Mouse (Mus musculus) liver, postnatal 0 days (tissue): ENCODE results near the gene Tube1. TPM values are rescaled to one million over a fixed set of nuclear protein-coding genes. Genes with fewer than 3 reads are reported as not detected.
"Not testable (repeated sequence)": the region's sequence is repeated elsewhere in the genome, so short reads cannot be mapped to it uniquely, and the experiment has no call there.

ENCODE experiments used
- ATAC-seq: fragments of 200-750 bp; cut with Nextera tagmentation; 2 replicates; pipeline ENCODE4 v1.8.0; 2017; ENCODE audit warnings: mild to moderate bottlenecking, moderate library complexity
- DNase-seq: peaks from one replicate; pipeline ENCODE4 v3.0.0-alpha.2; 2016
- H3K27ac ChIP-seq: fragments of 300-500 bp; sonication (generic); 2 replicates; pipeline ENCODE4 v1.5.1; 2014; ENCODE audit warnings: antibody characterized with exemption, moderate library complexity, mild to moderate bottlenecking, low read depth
- H3K27me3 ChIP-seq: fragments of 300-500 bp; sonication (generic); 2 replicates; pipeline ENCODE4 v1.6.1; 2014; ENCODE audit warnings: low read length, control low read depth, mixed read lengths; ENCODE audit not compliant: insufficient read depth
- H3K36me3 ChIP-seq: fragments of 300-500 bp; sonication (generic); replicated peaks from 2 replicates; pipeline ENCODE4 v1.6.1; 2014; ENCODE audit warnings: mild to moderate bottlenecking, control low read depth, low read length, moderate library complexity, mixed read lengths; ENCODE audit not compliant: insufficient read depth
- H3K4me1 ChIP-seq: fragments of 300-500 bp; sonication (generic); 2 replicates; pipeline ENCODE4 v1.6.1; 2014; ENCODE audit warnings: antibody characterized with exemption, mild to moderate bottlenecking, control low read depth; ENCODE audit not compliant: insufficient read depth
- H3K4me2 ChIP-seq: fragments of 300-500 bp; sonication (generic); 2 replicates; pipeline ENCODE4 v1.6.1; 2014; ENCODE audit warnings: low read depth, mild to moderate bottlenecking, low read length, moderate library complexity, mixed read lengths
- H3K4me3 ChIP-seq: fragments of 300-500 bp; sonication (generic); 2 replicates; pipeline ENCODE4 v1.5.1; 2014; ENCODE audit warnings: low read depth, low read length
- H3K9ac ChIP-seq: fragments of 300-500 bp; sonication (generic); replicated peaks from 2 replicates; pipeline ENCODE4 v1.6.1; 2014; ENCODE audit warnings: mild to moderate bottlenecking, moderate library complexity
- H3K9me3 ChIP-seq: fragments of 300-500 bp; sonication (generic); 2 replicates; pipeline ENCODE4 v1.6.1; 2016; ENCODE audit warnings: mild to moderate bottlenecking, control low read depth, low read length, mixed read lengths
- CTCF ChIP-seq: sonication (generic); IDR thresholded peaks from 2 replicates; pipeline ENCODE4 v1.5.1; 2016; ENCODE audit warnings: antibody characterized with exemption, low read depth
- EP300 ChIP-seq: IDR thresholded peaks from 2 replicates; pipeline ENCODE4 v1.6.1; 2016; ENCODE audit warnings: antibody characterized with exemption, low read depth, mild to moderate bottlenecking
- WGBS: fragments of 180-500 bp; shearing (Covaris S2); extraction: QIAGEN DNeasy Blood & Tissue Kit; methylation state at CpG from one replicate; pipeline ENCODE4 v1.1.7; 2014; ENCODE audit not compliant: insufficient replicate concordance; 5-methylcytosine and 5-hydroxymethylcytosine counted together
- polyA plus RNA-seq: library from polyadenylated mRNA; unstranded; fragments of >200 nt; fragmentation: Nextera tagmentation; extraction: Ambion mirVana; gene quantifications from 2 replicates; pipeline ENCODE4 v1.2.1, GENCODE M21; 2015

Tube1 gene
- polyA plus RNA-seq, 1 experiment from 2014 or later = 2.2 TPM

DNA sequence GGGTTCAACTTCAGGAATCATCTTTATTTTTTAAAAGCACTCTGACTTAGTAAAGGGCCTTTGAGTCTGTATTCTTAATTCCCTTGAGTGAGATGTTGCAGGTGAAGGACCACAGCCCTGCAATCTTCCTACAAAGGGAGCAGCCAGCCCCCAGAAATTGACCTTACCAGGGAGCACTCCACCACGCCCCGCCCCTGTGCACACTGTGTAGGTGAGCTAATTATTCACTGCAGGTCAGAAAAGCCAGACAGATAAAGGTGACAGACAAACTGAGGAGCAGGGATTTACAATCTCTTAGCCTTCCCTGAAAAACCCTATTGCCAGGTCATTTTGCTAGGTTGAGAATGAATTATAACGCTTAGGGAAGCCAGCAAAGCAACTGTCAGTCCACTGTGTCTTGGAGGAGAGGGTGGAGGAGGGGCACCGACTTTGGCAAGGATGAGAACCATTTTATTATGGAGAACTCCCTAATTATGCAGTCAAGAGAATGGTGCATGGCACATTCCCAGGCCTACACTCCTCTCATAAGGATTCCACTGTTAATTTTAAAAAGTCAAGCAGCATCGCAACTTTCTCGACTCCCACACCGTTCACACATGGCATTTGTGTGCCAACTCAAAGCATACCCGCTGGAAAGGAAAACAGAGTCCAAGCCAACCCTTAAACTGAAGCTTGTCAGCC is 51.2 kb downstream of the Tube1 start:
- H3K4me2 ChIP-seq = no peak overlapping the region
- 74% methylated on average over 8 of the region's 8 CpGs for WGBS
- no peak overlapping the region for H3K4me3 ChIP-seq
- DNase-seq = no peak
- no peak overlapping the region for H3K27ac ChIP-seq
- TF ChIP-seq EP300 = no peak
- TF ChIP-seq CTCF = no peak
- no peak for ATAC-seq
- H3K4me1 ChIP-seq = no peaks in the 10 kb centered on the region
- H3K9ac ChIP-seq = no peak overlapping the region
- no peaks in the 10 kb centered on the region for H3K36me3 ChIP-seq
- H3K9me3 ChIP-seq = no peaks in the 10 kb centered on the region
- H3K27me3 ChIP-seq = no peaks in the 10 kb centered on the region

DNA sequence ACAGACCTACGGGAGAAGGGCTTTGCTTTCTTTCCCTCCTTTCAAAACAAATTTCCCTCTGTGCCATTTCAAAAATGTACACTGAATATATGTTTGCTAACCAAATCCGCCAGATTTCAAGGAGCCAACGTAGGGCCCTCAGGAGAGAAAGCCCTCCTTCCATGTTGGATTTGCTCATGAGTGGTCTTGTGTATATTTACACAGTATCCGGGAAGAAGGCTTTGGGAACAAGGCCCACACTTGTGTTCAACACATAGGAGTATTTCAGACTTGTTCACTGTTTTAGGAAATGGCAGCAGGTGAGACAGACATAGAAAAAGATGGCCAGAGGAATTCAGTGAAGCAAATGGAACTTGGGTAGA is 51.8 kb downstream of the Tube1 start:
- Histone ChIP-seq H3K4me1 (no peaks in the 10 kb centered on the region), H3K9me3 (no peaks in the 10 kb centered on the region), H3K27ac (no peak overlapping the region), H3K4me3 (no peak overlapping the region), H3K4me2 (no peak overlapping the region), H3K27me3 (no peaks in the 10 kb centered on the region), H3K36me3 (no peaks in the 10 kb centered on the region), H3K9ac (no peak overlapping the region)
- TF ChIP-seq EP300 (no peak), CTCF (no peak)
- WGBS = 81% methylated on average over 4 of the region's 4 CpGs
- DNase-seq (no peak), ATAC-seq (no peak)

DNA sequence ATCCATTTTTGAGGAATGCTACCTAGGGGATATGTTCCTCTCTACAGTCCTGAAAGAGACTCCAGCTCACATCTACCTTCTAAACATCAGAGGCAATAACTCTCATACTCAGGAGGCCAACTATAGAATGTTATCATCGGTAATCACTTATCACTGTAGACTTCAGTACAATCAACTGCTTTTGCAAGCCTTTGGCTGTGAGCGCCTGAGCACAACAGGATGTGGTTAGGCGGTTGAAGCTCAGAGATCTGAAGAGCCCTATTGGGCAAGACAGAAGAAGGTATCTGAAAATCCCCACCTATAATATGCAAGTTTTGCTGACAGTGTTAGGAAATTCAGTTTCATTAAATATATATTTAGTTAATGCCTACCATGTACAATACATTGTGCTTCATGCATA is 58.9 kb downstream of the Tube1 start:
- H3K4me2 ChIP-seq = no peak overlapping the region
- no peak for TF ChIP-seq CTCF
- no peak for TF ChIP-seq EP300
- H3K27me3 ChIP-seq = no peaks in the 10 kb centered on the region
- no peaks in the 10 kb centered on the region for H3K4me1 ChIP-seq
- H3K9me3 ChIP-seq = no peaks in the 10 kb centered on the region; the same call in 1 of the 2 replicates
- H3K9ac ChIP-seq = no peak overlapping the region
- H3K27ac ChIP-seq = no peak overlapping the region
- DNase-seq = no peak
- no peak for ATAC-seq
- H3K4me3 ChIP-seq = no peak overlapping the region
- H3K36me3 ChIP-seq = no peaks in the 10 kb centered on the region
- WGBS = 32% methylated on average over 3 of the region's 3 CpGs

DNA sequence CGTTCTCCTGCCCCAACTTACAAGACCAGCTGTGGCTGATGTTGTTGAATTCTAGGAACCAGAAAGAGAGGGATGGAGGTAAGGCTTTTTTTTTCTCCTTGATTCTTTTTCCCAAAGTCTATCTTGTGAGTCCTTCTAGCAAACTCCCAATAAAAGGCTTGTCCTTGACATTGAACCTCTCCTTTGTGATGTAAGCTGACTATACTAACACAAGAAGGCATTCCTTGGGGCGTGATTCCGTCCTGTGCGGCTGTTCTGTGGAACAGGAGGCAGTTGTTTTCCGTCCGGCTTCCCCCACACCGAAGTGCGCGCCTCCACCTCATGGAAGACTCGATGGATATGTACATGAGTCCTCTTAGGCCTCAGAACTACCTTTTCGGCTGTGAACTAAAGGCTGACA is 64.4 kb downstream of the Tube1 start:
- not testable (repeated sequence) for H3K4me2 ChIP-seq, H3K27me3 ChIP-seq, H3K36me3 ChIP-seq, DNase-seq, H3K4me3 ChIP-seq, H3K27ac ChIP-seq, ATAC-seq, H3K4me1 ChIP-seq, H3K9ac ChIP-seq, H3K9me3 ChIP-seq
- 84% methylated on average over 11 of the region's 11 CpGs for WGBS

Other genes with a start within 250 kb of the Tube1 start
- gene Lama4, start 168.5 kb upstream of the Tube1 start, polyA plus RNA-seq = 1.7 and 2.4 TPM in 2 replicates
- gene Fam229b, start 62 bp upstream of the Tube1 start, polyA plus RNA-seq = 1.3 and 1.9 TPM in 2 replicates
- not detected in 2 replicates for gene Ccn6, start 29.8 kb downstream of the Tube1 start, polyA plus RNA-seq
- gene Fyn, start 234.9 kb downstream of the Tube1 start, polyA plus RNA-seq = 6.5 and 6.8 TPM in 2 replicates